In the genomic region with DNA sequence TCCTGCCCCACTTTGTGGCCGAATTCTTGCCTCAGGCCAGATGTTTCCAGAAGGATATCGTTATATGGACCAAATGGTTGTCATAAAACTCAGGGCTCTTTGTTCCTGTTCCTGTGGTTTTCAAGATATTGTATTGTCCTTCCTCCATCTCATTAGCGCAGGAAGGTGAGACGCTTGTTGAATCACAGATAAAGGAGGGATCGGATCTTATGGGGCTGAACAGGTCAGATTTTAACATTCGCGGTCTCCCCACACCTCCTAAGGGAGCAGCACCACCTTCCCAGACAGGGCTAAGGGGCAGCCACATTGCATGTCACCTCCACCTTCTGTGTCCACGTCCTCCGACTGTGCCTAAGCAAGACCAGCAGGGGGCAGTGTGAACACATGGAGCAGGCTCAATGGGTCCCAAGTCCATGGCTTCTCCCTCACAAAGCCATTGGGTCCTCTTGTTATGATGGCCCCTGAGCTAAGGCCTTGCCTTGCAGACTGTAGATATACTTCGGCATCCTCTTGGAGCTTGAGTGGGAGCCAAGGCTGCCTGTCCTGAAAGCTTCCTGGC, we compare ENCODE assay signal across 8 mouse cellular contexts. TPM values are rescaled to one million over a fixed set of nuclear protein-coding genes. Genes with fewer than 3 reads are reported as not detected.
DNase-seq lines count a peak whose midpoint lies in the region; ATAC-seq lines count a peak whose summit lies in the region.

No protein-coding gene starts in this region.

- no peak overlapping the region for H3K4me3 ChIP-seq in liver, embryonic 15.5 days (replicated peaks)

- no peaks in the 10 kb centered on the region for H3K36me3 ChIP-seq in liver, embryonic 15.5 days (replicated peaks)

- H3K27ac ChIP-seq in liver, embryonic 15.5 days (replicated peaks) = no peak overlapping the region

- H3K9ac ChIP-seq in liver, embryonic 15.5 days = no peak overlapping the region

- ATAC-seq in liver, embryonic 15.5 days (ENCODE audit: insufficient read depth) = peak; percentile 67; the same call in 1 of the 2 replicates
- peak; percentile 86 for ATAC-seq in neutrophil, adult 5-6 weeks (ENCODE audit: extremely low read depth, insufficient number of reproducible peaks, low FRiP score, poor library complexity, severe bottlenecking)

- DNase-seq in 3134 (ENCODE audit: extremely low read depth, insufficient read length, low spot score) (peak; percentile 28), NIH3T3 (ENCODE audit: low read depth) (peak; percentile 80)
- peak; percentile 48 to 73 for DNase-seq in cerebellum, postnatal 25 days
- DNase-seq in gastrocnemius, postnatal 4 days (ENCODE audit: low spot score in 2 of 2) = peak; percentile 31 to 68
- peak; percentile 45 to 62 for DNase-seq in kidney, adult 8-10 months
- DNase-seq in testis, postnatal 14 days (ENCODE audit: low spot score) = peak; percentile 57

- no peaks in the 10 kb centered on the region for H3K9me3 ChIP-seq in liver, embryonic 15.5 days (replicated peaks)

- H3K4me1 ChIP-seq in liver, embryonic 15.5 days (replicated peaks) = 0 out of 2 replicates have a peak, but pooled peaks cover 2% of the 10 kb centered on the region

- H3K4me2 ChIP-seq in liver, embryonic 15.5 days = no peak overlapping the region

- WGBS in liver, embryonic 15.5 days (ENCODE audit: insufficient replicate concordance) = 12% methylated on average over 10 of the region's 10 CpGs

- peaks cover 10% of the 10 kb centered on the region; the same call in 1 of the 2 replicates for H3K27me3 ChIP-seq in liver, embryonic 15.5 days

RNA-seq across cellular contexts. Expression of a gene that starts 15.4 kb away (rescaled TPM):
- not detected for total RNA-seq in gastrocnemius, postnatal 4 days (2021)
- polyA plus RNA-seq in liver, embryonic 15.5 days (2015; fragmentation: Nextera tagmentation; extraction: Ambion mirVana) = 0.10 TPM in 1 of 2 replicates, not detected in the other
- total RNA-seq in neutrophil, adult 5-6 weeks (2017) = not detected in 2 replicates

RNA-seq across cellular contexts. Expression of a gene that starts 20.3 kb away (rescaled TPM):
- total RNA-seq in gastrocnemius, postnatal 4 days (2021) = 1 to 10 TPM; 3.2 to 3.8 TPM
- polyA plus RNA-seq in liver, embryonic 15.5 days (2015; fragmentation: Nextera tagmentation; extraction: Ambion mirVana) = 8.6 and 8.7 TPM in 2 replicates
- total RNA-seq in neutrophil, adult 5-6 weeks (2017) = 3.4 and 3.9 TPM in 2 replicates

Comparison
In these comparisons a context has a peak if more than half of its experiments do, and no peak if none do; other contexts are left out.
1. DNase-seq: peak in every context shown above with its lines; median percentile 80 in NIH3T3; 60 in cerebellum, postnatal 25 days; 57 in testis, postnatal 14 days; 54 in kidney, adult 8-10 months; 50 in gastrocnemius, postnatal 4 days; 28 in 3134.